Mouse (Mus musculus): ENCODE results near the gene Cyp2j5.
"Not testable (repeated sequence)": the region's sequence is repeated elsewhere in the genome, so short reads cannot be mapped to it uniquely, and the experiment has no call there.

Cyp2j5 gene

GRCm38 (mm10) chr4:96663991-96664390, at the start of gene Cyp2j5:
Cyp2j5 (minus strand) TSS chr4:96664154.
- DNase-seq, result no peak

GRCm38 (mm10) chr4:96705281-96705951, 41.5 kb upstream of the Cyp2j5 start:
- DNase-seq, result peak; percentile 83 to 84

GRCm38 (mm10) chr4:96698218-96698561, 34.2 kb upstream of the Cyp2j5 start:
- DNase-seq, result no peak

DNA sequence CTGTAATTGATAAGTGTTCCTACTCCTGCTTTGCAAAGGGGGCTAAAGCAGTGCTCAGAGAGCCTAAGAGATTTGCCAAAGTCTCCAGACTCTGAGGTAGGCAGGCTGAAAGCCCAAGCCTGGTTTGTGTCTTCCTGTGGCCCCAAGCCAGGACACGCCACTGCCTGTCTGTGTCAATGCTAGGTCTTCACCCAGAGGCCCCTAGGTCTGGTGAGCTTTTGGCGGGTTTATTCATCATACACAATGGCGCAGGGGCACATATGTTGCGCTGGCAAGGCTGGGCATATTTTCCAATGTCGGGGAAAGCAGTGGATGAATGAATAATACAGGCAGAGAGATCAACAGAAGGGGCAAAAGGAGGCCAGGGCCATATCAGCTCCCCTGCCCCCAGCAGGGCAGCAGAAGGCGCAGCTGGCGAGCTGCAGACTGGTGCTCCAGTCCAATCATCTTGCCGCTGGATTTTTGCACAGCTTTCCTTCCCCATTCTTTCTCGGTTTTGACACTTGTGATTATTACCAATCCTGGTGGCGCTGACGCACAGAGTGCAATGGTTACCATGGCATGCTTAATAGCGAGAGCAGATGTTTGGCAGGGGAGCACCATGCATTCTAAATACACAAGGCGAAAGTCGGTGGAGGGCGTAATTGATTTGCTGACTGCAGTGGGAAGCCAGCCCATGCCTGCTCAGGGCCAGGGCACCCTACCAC, 33.7 kb upstream of the Cyp2j5 start:
- peak; percentile 70 to 76 for DNase-seq

GRCm38 (mm10) chr4:96696614-96697360, 32.8 kb upstream of the Cyp2j5 start:
- DNase-seq, result peak; percentile 89

GRCm38 (mm10) chr4:96687358-96687803, 23.4 kb upstream of the Cyp2j5 start:
- DNase-seq, result no peak

DNA sequence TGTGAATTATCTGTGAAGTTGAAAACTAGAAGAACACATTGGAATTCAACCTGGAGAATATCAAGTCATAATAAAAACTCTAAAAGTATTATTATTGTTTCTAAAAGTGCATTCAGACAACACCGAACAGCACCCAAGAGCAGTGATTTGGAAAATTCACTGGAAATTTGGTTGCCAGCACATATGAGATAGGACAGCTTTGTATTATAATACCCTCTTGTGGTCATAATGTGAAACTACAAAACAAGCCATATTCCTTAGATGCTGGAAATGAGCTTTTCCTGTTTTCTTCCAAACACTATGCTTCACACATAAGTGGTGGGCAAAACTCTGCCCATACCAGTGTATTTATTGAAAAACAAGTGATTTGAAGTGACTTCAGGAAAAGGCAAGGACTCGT, 19.5 kb upstream of the Cyp2j5 start:
- peak in 1 of 2 experiments; percentile 21 for DNase-seq

DNA sequence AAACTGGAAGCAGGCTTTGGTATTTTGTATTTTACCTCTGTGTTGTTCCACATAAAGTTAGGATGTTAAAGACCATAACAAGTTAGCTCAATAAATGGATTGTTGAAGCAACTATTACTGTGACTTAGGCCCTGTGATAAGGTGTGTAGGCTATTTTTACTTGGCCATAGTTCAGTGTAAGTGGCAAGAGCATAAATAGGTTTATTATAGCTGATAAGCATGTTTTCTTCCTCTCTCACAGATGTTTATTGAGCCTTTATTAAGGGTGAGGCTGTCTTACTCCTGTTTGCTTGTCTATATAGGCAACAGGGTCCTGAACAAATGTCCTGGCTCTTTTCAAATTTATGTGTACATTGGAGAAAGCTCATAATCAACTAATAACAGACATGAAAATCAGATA, 17.0 kb upstream of the Cyp2j5 start:
- DNase-seq, result no peak

DNA sequence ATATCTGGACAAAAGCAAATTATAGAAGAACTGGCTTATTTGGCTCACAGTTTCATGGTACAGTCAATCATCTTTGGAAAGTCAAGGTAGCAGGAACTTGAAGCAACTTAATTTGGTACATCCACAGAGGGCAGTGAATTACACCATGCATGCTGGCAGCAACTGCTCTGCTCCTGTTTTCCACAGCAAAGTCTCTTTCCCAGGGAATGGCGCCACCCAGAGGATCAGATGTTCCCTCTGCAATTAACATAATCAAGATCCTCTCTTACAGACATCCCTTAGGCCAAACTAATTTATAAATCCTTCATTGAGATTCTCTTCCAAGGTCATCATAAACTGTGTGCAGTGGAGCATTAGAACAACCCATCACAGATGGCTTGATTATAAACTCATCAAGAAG, 16.3 kb upstream of the Cyp2j5 start:
- peak; percentile 22 to 65 for DNase-seq

GRCm38 (mm10) chr4:96664668-96665454, 907 bp upstream of the Cyp2j5 start:
- no peak for DNase-seq

DNA sequence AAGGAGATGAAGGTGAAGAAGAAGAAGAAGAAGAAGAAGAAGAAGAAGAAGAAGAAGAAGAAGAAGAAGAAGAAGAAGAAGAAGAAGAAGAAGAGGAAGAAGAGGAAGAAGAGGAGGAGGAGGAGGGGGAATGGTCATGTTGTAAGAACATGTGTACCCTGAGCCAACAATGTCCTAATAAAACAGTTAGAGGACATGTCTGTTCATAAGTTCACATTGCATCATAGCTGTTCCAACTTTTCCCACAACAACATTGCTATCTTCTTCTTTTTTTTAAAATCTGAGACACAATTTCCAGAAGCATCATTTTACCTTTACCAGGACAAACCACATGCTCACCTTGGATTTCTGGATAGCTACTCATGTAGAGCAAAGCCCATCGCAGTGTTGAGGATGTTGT, 28.5 kb downstream of the Cyp2j5 start:
- no peak for DNase-seq

DNA sequence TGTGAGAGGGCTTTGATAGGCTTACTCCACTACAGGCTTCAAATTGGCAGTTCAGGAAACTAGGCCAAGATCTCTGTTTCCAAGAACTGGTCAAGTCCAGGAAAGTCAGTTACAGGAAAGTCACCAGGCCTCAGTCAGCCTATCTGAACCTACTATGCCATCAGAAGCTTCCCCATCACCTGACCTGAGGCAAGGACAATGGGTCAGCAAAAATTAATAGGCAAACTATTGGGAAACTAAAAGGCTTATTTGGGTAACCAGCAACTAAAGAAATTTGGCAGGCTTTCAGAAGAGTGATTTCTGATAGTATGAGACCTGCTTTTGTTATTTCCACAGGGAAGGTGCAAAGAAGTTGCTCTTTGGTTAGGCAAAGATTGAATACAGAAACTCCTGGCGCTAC, 41.5 kb downstream of the Cyp2j5 start:
- no peak for DNase-seq

- DNase-seq, result peak; percentile 72
Observed at GRCm38 (mm10) chr4:96591791-96592150, 72.2 kb downstream of the Cyp2j5 start.

DNA sequence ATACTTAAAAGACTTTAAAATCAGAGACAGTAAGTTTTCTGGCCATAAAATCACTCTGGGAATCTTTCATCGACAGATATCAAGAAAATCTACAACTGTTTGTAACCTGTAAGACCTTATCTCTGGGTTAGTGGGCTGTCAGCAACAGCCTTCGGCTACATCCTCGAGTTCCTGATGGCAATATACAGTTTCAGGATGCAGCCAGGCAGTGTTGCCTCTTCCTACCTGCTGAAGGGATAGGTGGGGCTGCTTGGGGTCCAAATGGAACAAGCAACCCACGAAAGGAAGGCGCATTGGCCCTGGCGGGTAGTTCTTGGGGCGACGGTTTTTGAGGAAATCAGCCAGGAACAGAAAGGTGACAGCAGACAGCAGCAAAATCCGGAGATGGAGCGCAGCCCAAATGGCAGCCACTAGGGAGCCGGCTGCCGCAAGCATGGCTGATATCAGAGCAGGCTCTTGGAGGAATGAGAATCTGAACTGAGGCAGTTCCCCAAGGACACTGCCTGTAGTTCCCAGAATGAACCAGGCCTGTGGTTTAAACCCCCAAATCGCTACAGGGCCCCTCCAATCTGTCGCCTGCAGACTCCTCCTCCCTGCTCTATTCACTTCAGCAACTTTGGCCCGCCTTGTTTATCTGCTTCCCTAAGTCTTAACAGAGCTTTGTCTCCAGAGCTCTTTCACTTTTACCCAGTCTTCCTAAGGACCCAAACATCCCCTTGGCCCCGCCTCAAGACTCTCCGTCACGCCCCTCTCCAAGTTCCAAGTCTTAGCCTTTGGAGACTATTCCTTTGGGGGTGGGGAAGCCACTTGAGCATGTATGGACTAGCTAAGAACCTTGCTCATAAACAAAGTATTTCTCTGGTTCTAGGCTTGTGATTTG, 72.8 kb downstream of the Cyp2j5 start, which contains the start of gene Cyp2j9:
Gene Cyp2j9, minus strand, starts transcription at position 668 of the 880 bp plus-strand sequence.
- peak; percentile 62 to 63 for DNase-seq

DNA sequence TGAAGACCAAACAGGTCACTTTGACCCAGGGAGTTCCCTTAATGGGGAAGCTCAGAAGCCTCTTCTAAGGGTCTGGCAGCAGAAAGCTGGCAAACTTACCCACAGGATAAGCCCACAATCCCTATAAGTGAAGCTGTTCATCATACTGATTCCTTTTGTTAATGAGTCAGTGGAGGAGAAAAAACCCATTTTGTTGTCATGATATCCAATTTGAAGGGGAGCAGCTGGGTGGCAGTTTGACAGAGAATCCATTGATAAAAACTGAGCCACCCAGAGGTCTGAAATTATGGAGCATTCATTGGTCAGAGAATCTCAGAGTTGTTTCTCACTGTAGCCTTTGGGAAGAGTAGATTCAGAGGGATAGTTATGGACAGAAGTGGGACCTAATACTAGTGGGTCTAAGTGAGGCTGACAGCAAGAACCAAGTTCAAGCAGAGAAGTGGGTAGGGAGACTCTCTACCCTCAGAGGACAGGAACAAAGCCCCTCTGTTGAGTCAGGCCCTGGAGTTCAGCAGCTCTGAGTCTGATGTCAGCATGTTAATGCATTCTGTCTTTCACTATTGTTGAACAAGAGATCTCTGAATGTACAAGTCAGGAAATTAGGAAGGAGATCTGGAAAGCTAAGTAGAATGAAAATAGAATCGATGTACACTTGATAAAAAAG, 82.4 kb downstream of the Cyp2j5 start:
- DNase-seq, result no peak

GRCm38 (mm10) chr4:96580351-96580750, 83.6 kb downstream of the Cyp2j5 start:
- DNase-seq, result not testable (repeated sequence)
